Mouse (Mus musculus): ENCODE results near the gene Nup88.

Gene Nup88

DNA sequence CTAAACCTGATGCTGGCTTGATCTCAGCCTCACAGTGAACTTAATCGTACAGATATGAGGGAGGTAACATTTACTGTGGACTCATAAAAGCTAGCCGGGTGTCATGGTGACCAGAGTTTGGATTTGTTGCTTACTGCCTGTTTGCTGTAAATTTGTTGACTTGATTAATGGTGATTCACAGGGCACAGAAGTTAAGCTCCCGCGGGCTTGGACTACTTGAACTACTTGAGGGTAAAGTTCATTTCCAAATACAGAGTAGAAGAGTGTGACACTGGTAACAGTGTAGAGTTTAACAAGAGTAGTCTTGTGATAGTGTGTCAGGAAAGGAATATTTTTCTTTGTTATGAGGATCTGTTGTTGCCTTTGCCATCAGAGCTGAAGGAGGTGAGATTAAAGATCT lies 50.2 kb downstream of the Nup88 start:
- CTCF ChIA-PET, result interaction anchor here in 1 of 4 experiments (0.6 kb wide), 1 partner anchor 145 kb away, joined by 3 read pairs; no protein-coding TSS in a partner anchor
- POLR2A ChIA-PET, result interaction anchor here in 3 of 4 experiments (0.5 to 2.1 kb wide), 7 partner anchors 9 to 394 kb away, joined by 3 to 12 read pairs (median 4); partner anchors contain the start of genes Mis12 (in 1 of the 3) and Psmb6 (in 1 of the 3)

DNA sequence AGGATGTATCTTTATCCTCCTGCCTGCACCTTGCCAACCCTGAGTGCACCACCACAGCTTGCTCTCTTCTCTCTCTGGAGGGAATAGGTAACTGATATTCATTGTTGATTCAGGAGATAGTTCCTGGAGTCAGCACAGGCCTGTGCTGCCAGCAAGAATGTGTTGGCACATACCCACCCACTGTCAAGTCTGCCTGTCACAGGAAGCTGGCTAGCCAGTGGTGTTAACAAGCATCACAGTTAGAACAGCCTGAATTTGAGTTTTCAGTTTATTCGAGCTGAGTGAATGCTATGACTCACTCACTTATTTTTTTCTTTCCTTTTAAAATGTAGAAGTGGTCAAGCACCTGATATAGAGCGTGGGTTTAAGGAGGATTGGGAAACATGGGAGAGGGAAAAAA lies 51.9 kb downstream of the Nup88 start:
- CTCF ChIA-PET, result no interaction called here
- POLR2A ChIA-PET, result interaction anchor here in 2 of 4 experiments (0.6 to 1.9 kb wide), 3 partner anchors 51 to 393 kb away, joined by 3 to 5 read pairs (median 4); partner anchors contain the start of genes Mis12 (in 1 of the 2), Nup88 (in 1 of the 2), Psmb6 (in 1 of the 2) and Rpain (in 1 of the 2)

GRCm38 (mm10) chr11:70911920-70912319 lies 57.9 kb downstream of the Nup88 start:
- POLR2A ChIA-PET, result interaction anchor here in 1 of 4 experiments (1.4 to 1.7 kb wide), 2 partner anchors 8 to 107 kb away, joined by 4 to 6 read pairs; partner anchors contain the start of gene Mis12
- CTCF ChIA-PET, result no interaction called here

DNA sequence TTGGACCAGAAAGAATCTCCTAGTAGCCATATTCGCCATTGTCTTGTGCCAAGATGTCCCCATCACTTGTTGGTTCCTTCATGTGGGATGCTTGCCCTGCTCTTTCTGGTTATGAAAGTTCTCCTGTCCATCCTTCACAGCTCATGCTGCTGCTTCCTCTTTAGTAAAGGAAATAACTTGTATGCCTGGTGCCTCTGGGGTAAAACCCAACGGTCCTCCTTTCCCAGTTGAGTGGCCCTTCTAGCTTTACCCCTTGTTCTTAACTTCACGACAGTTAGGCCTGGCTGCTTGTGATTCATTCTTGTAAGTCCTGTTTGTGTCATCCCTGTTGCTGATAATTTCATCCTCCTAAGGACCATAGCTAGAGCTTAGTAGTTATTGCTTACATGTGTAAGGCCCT lies 58.5 kb downstream of the Nup88 start:
- CTCF ChIA-PET, result no interaction called here
- POLR2A ChIA-PET, result interaction anchor here in 2 of 4 experiments (0.6 to 1.7 kb wide), 4 partner anchors 9 to 944 kb away, joined by 4 to 9 read pairs (median 5); partner anchors contain the start of gene Mis12 (in 1 of the 2)

DNA sequence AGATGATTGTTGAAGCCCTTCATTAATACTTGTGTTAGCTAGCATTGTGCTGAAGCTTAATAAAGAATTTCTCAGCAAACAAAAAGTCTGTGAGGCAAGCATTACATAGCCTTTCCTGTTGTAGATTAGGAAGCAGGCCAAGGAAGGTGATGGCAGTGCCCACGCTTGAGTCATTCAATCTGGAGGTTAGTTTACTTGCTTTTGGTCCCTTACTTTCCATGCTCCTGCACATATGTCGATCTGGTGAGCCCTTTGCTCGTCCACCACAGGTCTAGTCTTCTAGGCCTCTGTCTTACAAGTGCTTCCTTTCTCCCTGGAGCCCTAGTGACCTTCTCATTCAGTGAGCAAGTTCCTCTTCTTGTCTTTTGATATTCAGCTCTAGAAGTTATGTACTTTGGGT lies 63.1 kb downstream of the Nup88 start:
- POLR2A ChIA-PET, result interaction anchor here in 1 of 4 experiments (0.6 kb wide), 1 partner anchor 245 kb away, joined by 7 read pairs; no protein-coding TSS in a partner anchor
- CTCF ChIA-PET, result no interaction called here

- ChIA-PET CTCF (interaction anchor here in 2 of 4 experiments (0.6 to 1.6 kb wide), 2 partner anchors 82 to 113 kb away, joined by 3 read pairs; no protein-coding TSS in a partner anchor), POLR2A (interaction anchor here in 1 of 4 experiments (0.7 kb wide), 1 partner anchor 121 kb away, joined by 3 read pairs; the partner anchor contains the start of genes Derl2 and Mis12)
Measured at GRCm38 (mm10) chr11:70898182-70898581, 71.6 kb downstream of the Nup88 start.

GRCm38 (mm10) chr11:70897680-70898079 lies 72.1 kb downstream of the Nup88 start:
- ChIA-PET POLR2A (interaction anchor here in 1 of 4 experiments (0.7 kb wide), 1 partner anchor 57 kb away, joined by 3 read pairs; no protein-coding TSS in a partner anchor), CTCF (interaction anchor here in 1 of 4 experiments (1.6 kb wide), 1 partner anchor 82 kb away, joined by 3 read pairs; no protein-coding TSS in a partner anchor)

Measured in embryonic stem cell, embryonic (primary cell).